Mouse (Mus musculus): ENCODE results near the gene Vmn1r20. TPM values are rescaled to one million over a fixed set of nuclear protein-coding genes. Genes with fewer than 3 reads are reported as not detected.
"Not testable (repeated sequence)": the region's sequence is repeated elsewhere in the genome, so short reads cannot be mapped to it uniquely, and the experiment has no call there.

The Vmn1r20 gene
- polyA plus RNA-seq (2015; fragmentation: Nextera tagmentation; extraction: Ambion mirVana) = not detected in 2 replicates

DNA sequence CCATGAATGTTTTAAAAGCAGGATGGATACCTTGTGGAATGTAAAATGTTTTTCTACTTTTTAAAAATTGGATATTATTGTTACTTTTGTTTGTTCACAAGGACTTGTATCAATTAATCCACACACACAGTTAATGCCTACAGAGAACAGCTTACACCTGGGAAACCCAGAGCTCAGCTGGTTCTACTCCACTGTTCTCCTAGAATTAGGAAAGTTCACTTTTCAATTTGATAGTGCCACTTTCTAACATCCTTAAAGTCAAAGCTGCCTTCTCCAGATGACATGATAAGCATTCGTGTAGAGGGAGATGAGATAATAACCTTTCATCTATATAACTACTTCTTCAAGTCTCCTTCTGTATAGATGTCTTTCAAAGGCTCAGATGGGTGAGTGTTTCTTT lies at the start of gene Vmn1r20:
TSS of gene Vmn1r20 (plus strand) at position 301 of the 400 bp plus-strand sequence.
- WGBS = 66% methylated on average over 1 of the region's 1 CpGs
- Histone ChIP-seq H3K9ac (replicated peaks; ENCODE audit: low read length) (no peak within 1 kb of the TSS), H3K4me1 (ENCODE audit: insufficient read depth, low read length) (no peaks in the 10 kb centered on the region), H3K27me3 (ENCODE audit: insufficient read depth, low read length) (no peaks in the 10 kb centered on the region), H3K4me2 (replicated peaks; ENCODE audit: low read depth, low read length) (no peak within 1 kb of the TSS), H3K27ac (ENCODE audit: low read length) (no peak within 1 kb of the TSS), H3K36me3 (ENCODE audit: insufficient read depth, low read length) (no peaks in the 10 kb centered on the region), H3K9me3 (ENCODE audit: low read length) (no peaks in the 10 kb centered on the region), H3K4me3 (ENCODE audit: low read length) (no peak within 1 kb of the TSS)
- no peak for ATAC-seq (ENCODE audit: low FRiP score, low TSS enrichment)

GRCm38 (mm10) chr6:57395683-57396082 lies 33.0 kb upstream of the Vmn1r20 start, which contains the start of gene Vmn1r18:
Gene Vmn1r18 (minus strand): TSS chr6:57395783.
- ATAC-seq (ENCODE audit: low FRiP score, low TSS enrichment) = no peak
- H3K27ac ChIP-seq (ENCODE audit: low read length) = no peak within 1 kb of the TSS
- H3K27me3 ChIP-seq (ENCODE audit: insufficient read depth, low read length) = no peaks in the 10 kb centered on the region
- H3K36me3 ChIP-seq (ENCODE audit: insufficient read depth, low read length) = no peaks in the 10 kb centered on the region
- no peak within 1 kb of the TSS for H3K9ac ChIP-seq (replicated peaks; ENCODE audit: low read length)
- H3K4me1 ChIP-seq (ENCODE audit: insufficient read depth, low read length) = no peaks in the 10 kb centered on the region
- H3K4me2 ChIP-seq (replicated peaks; ENCODE audit: low read depth, low read length) = no peak within 1 kb of the TSS
- H3K4me3 ChIP-seq (ENCODE audit: low read length) = no peak within 1 kb of the TSS
- H3K9me3 ChIP-seq (ENCODE audit: low read length) = no peaks in the 10 kb centered on the region

GRCm38 (mm10) chr6:57403480-57403879 lies 25.2 kb upstream of the Vmn1r20 start, which contains the start of gene Vmn1r19:
Gene Vmn1r19 (plus strand): TSS chr6:57403780.
- not testable (repeated sequence) for H3K36me3 ChIP-seq (ENCODE audit: insufficient read depth, low read length); ATAC-seq (ENCODE audit: low FRiP score, low TSS enrichment); H3K4me1 ChIP-seq (ENCODE audit: insufficient read depth, low read length); H3K27me3 ChIP-seq (ENCODE audit: insufficient read depth, low read length); H3K27ac ChIP-seq (ENCODE audit: low read length); H3K4me3 ChIP-seq (ENCODE audit: low read length); H3K4me2 ChIP-seq (replicated peaks; ENCODE audit: low read depth, low read length); H3K9ac ChIP-seq (replicated peaks; ENCODE audit: low read length); H3K9me3 ChIP-seq (ENCODE audit: low read length)
- 72% methylated on average over 3 of the region's 3 CpGs for WGBS

DNA sequence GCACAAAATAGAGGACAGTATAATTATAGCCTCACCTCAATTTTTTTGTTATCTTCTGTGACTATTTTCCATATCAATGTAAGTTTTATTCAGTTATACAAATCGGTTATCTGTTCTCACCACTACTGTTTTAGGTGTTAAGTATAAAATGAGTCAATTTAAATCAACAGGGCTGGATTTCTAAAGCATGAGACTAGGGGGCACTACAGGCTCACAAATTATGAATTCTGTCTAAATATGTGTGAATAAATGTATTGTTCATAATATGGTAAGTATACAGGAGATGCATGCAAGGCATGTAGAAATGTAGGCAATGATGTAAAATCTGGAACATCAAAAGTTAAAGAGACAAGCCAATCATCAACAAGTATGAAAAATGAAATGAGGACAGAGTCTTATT lies 2.5 kb downstream of the Vmn1r20 start:
- 78% methylated on average over 1 of the region's 1 CpGs for WGBS
- no peak overlapping the region for H3K4me3 ChIP-seq (ENCODE audit: low read length)

DNA sequence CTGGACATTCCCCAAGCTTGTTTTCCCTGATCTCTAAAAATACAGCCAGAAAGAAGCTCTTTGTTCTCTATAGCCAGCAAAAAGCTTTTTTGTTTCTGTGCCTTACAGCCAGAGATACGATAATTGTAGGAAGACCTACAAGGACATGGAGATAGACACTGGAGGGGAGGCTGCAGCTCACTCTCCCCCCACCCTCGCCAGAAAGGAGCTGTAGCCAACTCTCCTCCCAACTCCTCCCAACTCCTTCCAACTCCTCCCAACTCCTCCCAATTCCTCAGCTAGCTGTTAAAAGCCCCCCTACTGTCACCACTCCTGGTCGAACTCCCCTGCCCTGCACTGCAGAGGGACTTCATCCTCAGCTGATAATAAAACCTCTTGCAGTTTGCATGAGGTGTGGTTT lies 39.4 kb downstream of the Vmn1r20 start:
- not testable (repeated sequence) for H3K9ac ChIP-seq (replicated peaks; ENCODE audit: low read length); H3K9me3 ChIP-seq (ENCODE audit: low read length); H3K27ac ChIP-seq (ENCODE audit: low read length); ATAC-seq (ENCODE audit: low FRiP score, low TSS enrichment); H3K4me2 ChIP-seq (replicated peaks; ENCODE audit: low read depth, low read length); H3K4me3 ChIP-seq (ENCODE audit: low read length); H3K27me3 ChIP-seq (ENCODE audit: insufficient read depth, low read length); H3K36me3 ChIP-seq (ENCODE audit: insufficient read depth, low read length); H3K4me1 ChIP-seq (ENCODE audit: insufficient read depth, low read length)
- 24% methylated on average over 3 of the region's 3 CpGs for WGBS

More for the DNA sequence above, 2.5 kb downstream of the Vmn1r20 start:
- no peaks in the 10 kb centered on the region for H3K4me1 ChIP-seq (ENCODE audit: insufficient read depth, low read length)
- H3K4me2 ChIP-seq (replicated peaks; ENCODE audit: low read depth, low read length) = no peak overlapping the region
- ATAC-seq (ENCODE audit: low FRiP score, low TSS enrichment) = no peak
- no peak overlapping the region for H3K27ac ChIP-seq (ENCODE audit: low read length)
- H3K36me3 ChIP-seq (ENCODE audit: insufficient read depth, low read length) = no peaks in the 10 kb centered on the region
- H3K9me3 ChIP-seq (ENCODE audit: low read length) = no peaks in the 10 kb centered on the region
- no peaks in the 10 kb centered on the region for H3K27me3 ChIP-seq (ENCODE audit: insufficient read depth, low read length)
- H3K9ac ChIP-seq (replicated peaks; ENCODE audit: low read length) = no peak overlapping the region

Other genes starting within 250 kb of the Vmn1r20 start
- not detected in 2 replicates for gene Vmn1r13, start 225.6 kb upstream of the Vmn1r20 start, polyA plus RNA-seq (2015; fragmentation: Nextera tagmentation; extraction: Ambion mirVana)
- not detected in 2 replicates for gene Vmn1r14, start 197.2 kb upstream of the Vmn1r20 start, polyA plus RNA-seq (2015; fragmentation: Nextera tagmentation; extraction: Ambion mirVana)
- not detected in 2 replicates for gene Vmn1r15, start 171.0 kb upstream of the Vmn1r20 start, polyA plus RNA-seq (2015; fragmentation: Nextera tagmentation; extraction: Ambion mirVana)
- gene Vmn1r16, start 99.4 kb upstream of the Vmn1r20 start, polyA plus RNA-seq (2015; fragmentation: Nextera tagmentation; extraction: Ambion mirVana) = not detected in 2 replicates
- not detected in 2 replicates for gene Vmn1r17, start 65.2 kb upstream of the Vmn1r20 start, polyA plus RNA-seq (2015; fragmentation: Nextera tagmentation; extraction: Ambion mirVana)
- gene Vmn1r18, start 33.1 kb upstream of the Vmn1r20 start, polyA plus RNA-seq (2015; fragmentation: Nextera tagmentation; extraction: Ambion mirVana) = not detected in 2 replicates
- gene Vmn1r19, start 25.1 kb upstream of the Vmn1r20 start, polyA plus RNA-seq (2015; fragmentation: Nextera tagmentation; extraction: Ambion mirVana) = not detected in 2 replicates
- gene Ppm1k, start 106.5 kb downstream of the Vmn1r20 start, polyA plus RNA-seq (2015; fragmentation: Nextera tagmentation; extraction: Ambion mirVana) = 3.8 and 5.4 TPM in 2 replicates
- 3.5 and 4.3 TPM in 2 replicates for gene Herc6, start 152.1 kb downstream of the Vmn1r20 start, polyA plus RNA-seq (2015; fragmentation: Nextera tagmentation; extraction: Ambion mirVana)

All from kidney, embryonic 16.5 days (tissue).